ENCODE assay signal across 8 mouse cellular contexts in genomic region chr7:126369393-126369792, GRCm38 (mm10). TPM values are rescaled to one million over a fixed set of nuclear protein-coding genes. Genes with fewer than 3 reads are reported as not detected.
DNase-seq lines count a peak whose midpoint lies in the region; ATAC-seq and TF ChIP-seq lines count a peak whose summit lies in the region.
"Had no signal": no experiment of that assay in that cellular context is flagged by ENCODE, and none has a peak within 500 bp of the region (broad histone marks: within the 10 kb centered on the region; RNA-seq: fewer than 3 reads in every experiment).

Lat (minus strand) TSS chr7:126369570.

- H3K36me3 ChIP-seq in stomach, embryonic 15.5 days: peaks cover 27% of the 10 kb centered on the region
- peaks cover 15% of the 10 kb centered on the region for H3K36me3 ChIP-seq in stomach, postnatal 0 days (ENCODE audit: control insufficient read depth, insufficient read depth, low read length)
- H3K36me3 ChIP-seq in forebrain, postnatal 0 days (ENCODE audit: insufficient read depth): peaks cover 61% of the 10 kb centered on the region

- no peaks in the 10 kb centered on the region for H3K27me3 ChIP-seq in stomach, embryonic 15.5 days (replicated peaks)
- H3K27me3 ChIP-seq in stomach, postnatal 0 days (ENCODE audit: control insufficient read depth, insufficient read depth, low read length): no peaks in the 10 kb centered on the region
- H3K27me3 ChIP-seq in forebrain, postnatal 0 days (ENCODE audit: insufficient read depth, low read length): no peaks in the 10 kb centered on the region

- H3K9ac ChIP-seq in stomach, embryonic 15.5 days: no peak within 1 kb of the TSS
- no peak within 1 kb of the TSS for H3K9ac ChIP-seq in stomach, postnatal 0 days (ENCODE audit: low read length)
- H3K9ac ChIP-seq in forebrain, postnatal 0 days: no peak within 1 kb of the TSS

- H3K4me3 ChIP-seq in stomach, embryonic 15.5 days (replicated peaks): no peak within 1 kb of the TSS
- H3K4me3 ChIP-seq in stomach, postnatal 0 days (ENCODE audit: low read depth, low read length): no peak within 1 kb of the TSS
- H3K4me3 ChIP-seq in forebrain, postnatal 0 days (ENCODE audit: low read depth, low read length): no peak within 1 kb of the TSS
- H3K4me3 ChIP-seq: forebrain, embryonic 10.5 days had no signal

- peak; percentile 7; the same call in 1 of the 2 replicates for ATAC-seq in stomach, embryonic 15.5 days (ENCODE audit: insufficient read depth, low FRiP score, low read depth)
- no peak for ATAC-seq in stomach, postnatal 0 days (ENCODE audit: low FRiP score, low TSS enrichment)
- ATAC-seq in monocyte, adult 5-6 weeks (replicated peaks; ENCODE audit: insufficient number of reproducible peaks, low FRiP score, low TSS enrichment, poor library complexity, severe bottlenecking): no peak
- ATAC-seq in forebrain, postnatal 0 days: no peak

- TF ChIP-seq CTCF in stomach, postnatal 0 days (IDR thresholded peaks at IDR 0.05; ENCODE audit: low read depth): no peak
- no peak for TF ChIP-seq CTCF in forebrain, postnatal 0 days (IDR thresholded peaks at IDR 0.05; ENCODE audit: low read depth)

- H3K27ac ChIP-seq in stomach, embryonic 15.5 days: no peak within 1 kb of the TSS
- no peak within 1 kb of the TSS for H3K27ac ChIP-seq in stomach, postnatal 0 days (replicated peaks)
- no peak within 1 kb of the TSS for H3K27ac ChIP-seq in forebrain, postnatal 0 days (ENCODE audit: low read depth, low read length)
- H3K27ac ChIP-seq: forebrain, embryonic 10.5 days had no signal

- TF ChIP-seq EP300 in stomach, postnatal 0 days (optimal IDR thresholded peaks at IDR 0.05): no peak

- no peaks in the 10 kb centered on the region for H3K9me3 ChIP-seq in stomach, embryonic 15.5 days
- no peaks in the 10 kb centered on the region for H3K9me3 ChIP-seq in stomach, postnatal 0 days (ENCODE audit: control insufficient read depth, low read length)
- H3K9me3 ChIP-seq in forebrain, postnatal 0 days (ENCODE audit: low read length): no peaks in the 10 kb centered on the region
- H3K9me3 ChIP-seq: forebrain, embryonic 10.5 days had no signal

- DNase-seq in stomach, postnatal 0 days (ENCODE audit: low spot score): no peak
- peak; percentile 90 for DNase-seq in induced T-regulatory cell, adult 2 months (ENCODE audit: low read depth)
- no peak for DNase-seq in frontal cortex, postnatal 14 days (ENCODE audit: low spot score in 2 of 2)
- no peak for DNase-seq in forebrain, postnatal 0 days
- no peak for DNase-seq in layer of hippocampus, postnatal 10 days (ENCODE audit: low spot score in 2 of 2)

- no peaks in the 10 kb centered on the region for H3K4me1 ChIP-seq in stomach, embryonic 15.5 days
- H3K4me1 ChIP-seq in stomach, postnatal 0 days (replicated peaks; ENCODE audit: control insufficient read depth, insufficient read depth): no peaks in the 10 kb centered on the region
- H3K4me1 ChIP-seq in forebrain, postnatal 0 days (ENCODE audit: insufficient read depth): no peaks in the 10 kb centered on the region
- H3K4me1 ChIP-seq: forebrain, embryonic 10.5 days had no signal

- WGBS in stomach, embryonic 15.5 days: 74% methylated on average over 13 of the region's 13 CpGs
- WGBS in stomach, postnatal 0 days: 63% methylated on average over 13 of the region's 13 CpGs
- WGBS in forebrain, postnatal 0 days: 83% methylated on average over 13 of the region's 13 CpGs

- H3K4me2 ChIP-seq in stomach, embryonic 15.5 days: no peak within 1 kb of the TSS
- H3K4me2 ChIP-seq in stomach, postnatal 0 days (replicated peaks; ENCODE audit: low read depth): no peak within 1 kb of the TSS
- H3K4me2 ChIP-seq in forebrain, postnatal 0 days (ENCODE audit: low read depth): no peak within 1 kb of the TSS

RNA-seq across cellular contexts. Expression of gene Lat, which starts in this region (rescaled TPM):
- 2.0 and 2.2 TPM in 2 replicates for polyA plus RNA-seq in stomach, embryonic 15.5 days (2015; fragmentation: Nextera tagmentation; extraction: Ambion mirVana)
- 0.21 and 0.46 TPM in 2 replicates for polyA plus RNA-seq in stomach, postnatal 0 days (2015; fragmentation: Nextera tagmentation; extraction: Ambion mirVana)
- 14.9 to 47.4 TPM (median 19.3 TPM) in 3 replicates for total RNA-seq in monocyte, adult 5-6 weeks (2017)
- 1.4 and 1.7 TPM in 2 replicates for total RNA-seq in forebrain, postnatal 0 days (2014; rRNA removed)
- polyA plus RNA-seq in forebrain, postnatal 0 days (2015; fragmentation: Nextera tagmentation; extraction: Ambion mirVana): 0.15 and 0.38 TPM in 2 replicates
- 1 to 10 TPM in 1 of 2 experiments, under 1 TPM in 1; 0.73 to 1.8 TPM for total RNA-seq in layer of hippocampus, postnatal 10 days (2021)
